In genomic region chr14:29796396-29796795, GRCm38 (mm10) we compare ENCODE assay signal across 26 mouse cellular contexts.
A peak's percentile ranks its signal among the peaks of the same experiment; 100 is the strongest.
DNase-seq lines count a peak whose midpoint lies in the region; ATAC-seq and TF ChIP-seq lines count a peak whose summit lies in the region.
"Had no signal": no experiment of that assay in that cellular context is flagged by ENCODE, and none has a peak within 500 bp of the region (broad histone marks: within the 10 kb centered on the region; RNA-seq: fewer than 3 reads in every experiment).

No protein-coding gene starts in this region.

- 70% methylated on average over 7 of the region's 7 CpGs for WGBS in intestine, postnatal 0 days

- H3K27ac ChIP-seq in intestine, postnatal 0 days (ENCODE audit: low read depth, low read length) = no peak overlapping the region
- H3K27ac ChIP-seq: embryonic facial prominence, embryonic 13.5 days; embryonic facial prominence, embryonic 15.5 days; forebrain, embryonic 10.5 days; forebrain, embryonic 12.5 days had no signal

- peak; percentile 51 to 81 for DNase-seq in adrenal gland, adult (ENCODE audit: inconsistent age in 2 of 2, low spot score in 1 of 2)
- DNase-seq in adrenal gland, postnatal 25 days = no peak
- peak; percentile 61 for DNase-seq in adrenal gland, adult 2 months
- peak; percentile 42 for DNase-seq in adrenal gland, postnatal 10 days
- DNase-seq in adrenal gland, postnatal 36 days = peak; percentile 33 to 54
- no peak for DNase-seq in ovary, postnatal 10 days (ENCODE audit: low spot score)
- DNase-seq: B cell, adult 2 months; cerebellum, adult 11 months; cerebellum, adult 18-20 months; cerebellum, adult 8-10 months; cerebellum, adult 9-11 months; cerebellum, postnatal 14 days; cerebellum, postnatal 36 days; embryo, embryonic 11 days had no signal

- H3K9me3 ChIP-seq in intestine, postnatal 0 days (ENCODE audit: control insufficient read depth) = no peaks in the 10 kb centered on the region
- H3K9me3 ChIP-seq: embryonic facial prominence, embryonic 13.5 days; embryonic facial prominence, embryonic 15.5 days; forebrain, embryonic 10.5 days; forebrain, embryonic 12.5 days had no signal

- no peak overlapping the region for H3K4me3 ChIP-seq in intestine, postnatal 0 days (ENCODE audit: low read depth, low read length)
- H3K4me3 ChIP-seq: embryonic facial prominence, embryonic 13.5 days; embryonic facial prominence, embryonic 15.5 days; erythroblast, embryonic 14.5 days; forebrain, embryonic 10.5 days; forebrain, embryonic 12.5 days had no signal

- H3K27me3 ChIP-seq in intestine, postnatal 0 days (replicated peaks; ENCODE audit: control insufficient read depth, insufficient read depth, low read length) = no peaks in the 10 kb centered on the region
- H3K27me3 ChIP-seq: embryonic facial prominence, embryonic 13.5 days; embryonic facial prominence, embryonic 15.5 days; forebrain, embryonic 12.5 days had no signal

- no peak for TF ChIP-seq CTCF in intestine, postnatal 0 days (IDR thresholded peaks at IDR 0.05; ENCODE audit: low read depth)

- no peaks in the 10 kb centered on the region for H3K36me3 ChIP-seq in intestine, postnatal 0 days (ENCODE audit: control insufficient read depth, insufficient read depth)
- H3K36me3 ChIP-seq: embryonic facial prominence, embryonic 13.5 days; embryonic facial prominence, embryonic 15.5 days; forebrain, embryonic 10.5 days; forebrain, embryonic 12.5 days; G1E had no signal

- no peak for ATAC-seq in intestine, postnatal 0 days
- ATAC-seq: activated CD4-positive, CD25-positive, alpha-beta regulatory T cell, adult 4 months; CD4-positive, CD25-positive, alpha-beta regulatory T cell, adult 4 months; forebrain, embryonic 14.5 days; forebrain, embryonic 16.5 days; Patski had no signal

- no peak overlapping the region for H3K4me2 ChIP-seq in intestine, postnatal 0 days (replicated peaks; ENCODE audit: low read depth)
- H3K4me2 ChIP-seq: embryonic facial prominence, embryonic 13.5 days; embryonic facial prominence, embryonic 15.5 days; forebrain, embryonic 12.5 days had no signal

- H3K9ac ChIP-seq in intestine, postnatal 0 days (ENCODE audit: low read depth, low read length) = no peak overlapping the region
- H3K9ac ChIP-seq: embryonic facial prominence, embryonic 13.5 days; embryonic facial prominence, embryonic 15.5 days; forebrain, embryonic 12.5 days had no signal

- no peaks in the 10 kb centered on the region for H3K4me1 ChIP-seq in intestine, postnatal 0 days (replicated peaks; ENCODE audit: control insufficient read depth, insufficient read depth, low read length)
- H3K4me1 ChIP-seq: embryonic facial prominence, embryonic 13.5 days; embryonic facial prominence, embryonic 15.5 days had no signal

Comparison
In these comparisons a context has a peak if more than half of its experiments do, and no peak if none do; other contexts are left out.
1. DNase-seq: peak in adrenal gland, adult (2 of 2), adrenal gland, adult 2 months (single experiment), adrenal gland, postnatal 10 days (single experiment) and adrenal gland, postnatal 36 days (2 of 2); none in adrenal gland, postnatal 25 days (single experiment) and ovary, postnatal 10 days (single experiment).